Mouse (Mus musculus) MEL (cell line): Measurements from ENCODE around the gene Cbx3. TPM values are rescaled to one million over a fixed set of nuclear protein-coding genes. Genes with fewer than 3 reads are reported as not detected.
A peak's percentile ranks its signal among the peaks of the same experiment; 100 is the strongest.

Experiments used
- DNase-seq: peaks from one replicate; pipeline ENCODE4 v3.0.0; 2011; ENCODE audit warnings: low read depth, low spot score
- H3K27ac ChIP-seq: 2 replicates; pipeline ENCODE4 v1.5.1; 2012; ENCODE audit warnings: low read depth, mild to moderate bottlenecking, control low read depth, low read length, moderate library complexity; ENCODE audit not compliant: control insufficient read depth
- H3K27me3 ChIP-seq, 2 experiments: fragments of 150-350 bp in 1 of 2; sonication (generic) in 1 of 2; 2 replicates each; pipeline ENCODE4 v1.6.1; 2012; ENCODE audit warnings: low read length in 2 of 2, mild to moderate bottlenecking in 2 of 2, improper control_type of control experiment in 1 of 2, moderate library complexity in 1 of 2; ENCODE audit not compliant: insufficient read depth in 2 of 2, control insufficient read depth in 1 of 2
- H3K36me3 ChIP-seq, 2 experiments: 2 replicates each; pipeline ENCODE4 v1.6.1; 2012 to 2014; ENCODE audit warnings: low read length in 2 of 2, improper control_type of control experiment in 1 of 2, inconsistent platforms in 1 of 2, mild to moderate bottlenecking in 1 of 2; ENCODE audit not compliant: insufficient read depth in 2 of 2, control insufficient read depth in 1 of 2
- H3K4me1 ChIP-seq, 2 experiments: fragments of 150-350 bp in 1 of 2; sonication (generic) in 1 of 2; 2 replicates each; pipeline ENCODE4 v1.6.1; 2012; ENCODE audit warnings: low read length in 2 of 2, improper control_type of control experiment in 1 of 2, mild to moderate bottlenecking in 1 of 2; ENCODE audit not compliant: insufficient read depth in 2 of 2, control insufficient read depth in 1 of 2
- H3K4me3 ChIP-seq, 2 experiments: fragments of 150-350 bp in 1 of 2; sonication (generic) in 1 of 2; 2 replicates each; pipeline ENCODE4 v1.5.1; 2012; ENCODE audit warnings: low read depth in 2 of 2, low read length in 2 of 2, mild to moderate bottlenecking in 2 of 2, moderate library complexity in 2 of 2, control low read depth in 1 of 2, improper control_type of control experiment in 1 of 2; ENCODE audit not compliant: control insufficient read depth in 1 of 2, insufficient read depth in 1 of 2
- H3K79me2 ChIP-seq: 2 replicates; pipeline ENCODE4 v1.6.1; 2012; ENCODE audit warnings: mild to moderate bottlenecking, low read length, moderate library complexity; ENCODE audit not compliant: control insufficient read depth, poor library complexity, insufficient read depth
- H3K9ac ChIP-seq: 2 replicates; pipeline ENCODE4 v1.6.1; 2012; ENCODE audit warnings: low read depth, mild to moderate bottlenecking, control low read depth, low read length, moderate library complexity; ENCODE audit not compliant: control insufficient read depth, poor library complexity, severe bottlenecking
- H3K9me3 ChIP-seq: fragments of 150-350 bp; sonication (generic); replicated peaks from 2 replicates; pipeline ENCODE4 v1.6.1; 2012; ENCODE audit warnings: mild to moderate bottlenecking, low read length, improper control_type of control experiment, moderate library complexity; ENCODE audit not compliant: insufficient read depth
- ELF1 ChIP-seq: IDR thresholded peaks from 2 replicates; pipeline ENCODE4 v1.6.1; 2014; ENCODE audit warnings: low read depth, mild to moderate bottlenecking, inconsistent platforms, low read length, improper control_type of control experiment, moderate library complexity
- MAZ ChIP-seq: IDR thresholded peaks from 2 replicates; pipeline ENCODE4 v1.6.1; 2012; ENCODE audit warnings: low read depth, mild to moderate bottlenecking, inconsistent platforms, low read length, improper control_type of control experiment
- MXI1 ChIP-seq: IDR thresholded peaks from 2 replicates; pipeline ENCODE4 v1.6.1; 2011; ENCODE audit warnings: mild to moderate bottlenecking, low read depth, low read length, improper control_type of control experiment
- MYC ChIP-seq: IDR thresholded peaks from 2 replicates; pipeline ENCODE4 v1.6.1; 2011; ENCODE audit warnings: low read depth, mild to moderate bottlenecking, low read length, improper control_type of control experiment, moderate library complexity
- NELFE ChIP-seq: IDR thresholded peaks from 2 replicates; pipeline ENCODE4 v1.6.1; 2011; ENCODE audit warnings: low read depth, low read length, improper control_type of control experiment
- POLR2A ChIP-seq, 2 experiments: IDR thresholded peaks; 2 replicates each; pipeline ENCODE4 v1.6.1; 2011 to 2012; ENCODE audit warnings: low read length in 2 of 2, mild to moderate bottlenecking in 2 of 2, control low read depth in 1 of 2, improper control_type of control experiment in 1 of 2, low read depth in 1 of 2, moderate library complexity in 1 of 2; ENCODE audit not compliant: control insufficient read depth in 1 of 2, insufficient read depth in 1 of 2, poor library complexity in 1 of 2
- POLR2AphosphoS2 ChIP-seq: IDR thresholded peaks from 2 replicates; pipeline ENCODE4 v1.6.1; 2011; ENCODE audit warnings: low read length, improper control_type of control experiment
- RAD21 ChIP-seq: IDR thresholded peaks from 2 replicates; pipeline ENCODE4 v1.6.1; 2011; ENCODE audit warnings: mild to moderate bottlenecking, low read depth, low read length, improper control_type of control experiment
- SIN3A ChIP-seq: IDR thresholded peaks from 2 replicates; pipeline ENCODE4 v1.6.1; 2012; ENCODE audit warnings: low read length, improper control_type of control experiment, inconsistent platforms
- TCF12 ChIP-seq: IDR thresholded peaks from 2 replicates; pipeline ENCODE4 v1.6.1; 2014; ENCODE audit warnings: low read depth, mild to moderate bottlenecking, inconsistent platforms, low read length, improper control_type of control experiment, moderate library complexity
- USF1 ChIP-seq: IDR thresholded peaks from 2 replicates; pipeline ENCODE4 v1.6.1; 2014; ENCODE audit warnings: low read depth, mild to moderate bottlenecking, inconsistent platforms, low read length, improper control_type of control experiment, moderate library complexity
- polyA plus RNA-seq, 2 experiments: library from polyadenylated mRNA; stranded (reverse) in 1 of 2; unstranded in 1 of 2; fragments of >175 nt in 1 of 2; fragments of >200 nt in 1 of 2; gene quantifications; 2 replicates each; pipeline versions ENCODE4 v1.2.1 to v1.2.4; 2012; ENCODE audit warnings: low replicate concordance in 2 of 2, low read depth in 1 of 2; ENCODE audit not compliant: insufficient read length in 2 of 2, insufficient read depth in 1 of 2, missing spikeins in 1 of 2
- total RNA-seq: library from RNA; depleted of rRNA; stranded (reverse); fragments of 300-350 nt; gene quantifications from 2 replicates; pipeline ENCODE4 v1.2.3, GENCODE M21; 2012

The Cbx3 gene
- total and polyA plus RNA-seq, 3 experiments, result 177 to 250 TPM; not detected in 1

GRCm38 (mm10) chr6:51523310-51523709 is 53.1 kb downstream of the Cbx3 start:
- H3K27me3 ChIP-seq, result no peaks in the 10 kb centered on the region
- no peaks in the 10 kb centered on the region; a peak in 1 of 4 replicates for H3K36me3 ChIP-seq
- H3K9me3 ChIP-seq, result no peaks in the 10 kb centered on the region
- no peaks in the 10 kb centered on the region for H3K79me2 ChIP-seq
- peak overlapping the region; percentile 61 for H3K9ac ChIP-seq
- H3K4me3 ChIP-seq, result peak overlapping the region; percentile 40 to 63
- no peak overlapping the region for H3K27ac ChIP-seq
- 0 out of 2 replicates have a peak, but pooled peaks have one; percentile 3 for TF ChIP-seq SIN3A
- TF ChIP-seq ELF1, result no peak
- peak; percentile 72 for TF ChIP-seq USF1
- H3K4me1 ChIP-seq, result peaks cover 0 to 4% of the 10 kb centered on the region in 2 experiments; a peak in 1 of 4 replicates
- DNase-seq, result peak; percentile 53

- no peak within 1 kb of the TSS for H3K27ac ChIP-seq
- H3K79me2 ChIP-seq, result no peaks in the 10 kb centered on the region
- H3K4me1 ChIP-seq, result peaks cover 0 to 4% of the 10 kb centered on the region in 2 experiments; a peak in 1 of 4 replicates
- H3K4me3 ChIP-seq, result peak within 1 kb of the TSS; percentile 63 to 81
- no peaks in the 10 kb centered on the region for H3K9me3 ChIP-seq
- H3K27me3 ChIP-seq, result no peaks in the 10 kb centered on the region
- peak within 1 kb of the TSS; percentile 83 for H3K9ac ChIP-seq
- no peaks in the 10 kb centered on the region; a peak in 1 of 4 replicates for H3K36me3 ChIP-seq
- peak; percentile 54 for DNase-seq
- TF ChIP-seq POLR2A (IDR thresholded peaks at IDR 0.05; ENCODE audit: control insufficient read depth in 1 of 2, insufficient read depth in 1 of 2, low read depth in 1 of 2, low read length in 2 of 2, poor library complexity in 1 of 2) (0 out of 4 replicates have a peak, but pooled peaks of 1 of the 2 experiments have one; percentile 48), RAD21 (no peak)
Observed at GRCm38 (mm10) chr6:51523807-51524320, 53.7 kb downstream of the Cbx3 start, which contains the start of gene Snx10. Snx10 (plus strand) TSS chr6:51523901.

GRCm38 (mm10) chr6:51524321-51524931 is 54.3 kb downstream of the Cbx3 start:
- H3K79me2 ChIP-seq, result no peaks in the 10 kb centered on the region
- no peaks in the 10 kb centered on the region; a peak in 1 of 4 replicates for H3K36me3 ChIP-seq
- H3K27ac ChIP-seq, result no peak overlapping the region
- no peaks in the 10 kb centered on the region for H3K9me3 ChIP-seq
- peaks cover 0 to 4% of the 10 kb centered on the region in 2 experiments; a peak in 1 of 4 replicates for H3K4me1 ChIP-seq
- TF ChIP-seq USF1, result peak; percentile 29; the same call in 1 of the 2 replicates
- peak; percentile 39; the same call in 1 of the 2 replicates for TF ChIP-seq SIN3A
- no peak for TF ChIP-seq TCF12
- peak; percentile 56 for TF ChIP-seq MXI1
- peak; percentile 20; the same call in 1 of the 2 replicates for TF ChIP-seq NELFE
- peak in 1 of 2 experiments; percentile 41; a peak in 1 of 4 replicates for TF ChIP-seq POLR2A (IDR thresholded peaks at IDR 0.05; ENCODE audit: control insufficient read depth in 1 of 2, insufficient read depth in 1 of 2, low read depth in 1 of 2, low read length in 2 of 2, poor library complexity in 1 of 2)
- TF ChIP-seq MAZ, result peak; percentile 57; the same call in 1 of the 2 replicates
- TF ChIP-seq POLR2AphosphoS2, result no peak
- TF ChIP-seq MYC, result 0 out of 2 replicates have a peak, but pooled peaks have one; percentile 41
- H3K4me3 ChIP-seq, result peak overlapping the region; percentile 63 to 81
- H3K9ac ChIP-seq, result peak overlapping the region; percentile 83
- peak; percentile 73 for DNase-seq
- H3K27me3 ChIP-seq, result no peaks in the 10 kb centered on the region
